Mouse (Mus musculus) CH12.LX (cell line): ENCODE results near the gene Nat14. TPM values are rescaled to one million over a fixed set of nuclear protein-coding genes. Genes with fewer than 3 reads are reported as not detected.

ENCODE experiments used
- DNase-seq: peaks from one replicate; pipeline ENCODE4 v3.0.0-alpha.2; 2013; ENCODE audit errors: extremely low read depth
- H3K27ac ChIP-seq: 2 replicates; pipeline ENCODE4 v1.5.1; 2012; ENCODE audit warnings: low read depth, mild to moderate bottlenecking, control low read depth, moderate library complexity; ENCODE audit not compliant: insufficient read depth
- H3K27me3 ChIP-seq: replicated peaks from 2 replicates; pipeline ENCODE3; 2012; ENCODE audit warnings: inconsistent platforms
- H3K36me3 ChIP-seq, 2 experiments: replicated peaks in 1 of 2; 2 replicates each; pipeline versions ENCODE3 to v1.6.1; 2012; ENCODE audit warnings: inconsistent platforms in 1 of 2, low read length in 1 of 2, mild to moderate bottlenecking in 1 of 2, mixed read lengths in 1 of 2, moderate library complexity in 1 of 2; ENCODE audit not compliant: control insufficient read depth in 1 of 2, insufficient read depth in 1 of 2
- H3K4me1 ChIP-seq, 2 experiments: 2 replicates each; pipeline ENCODE4 v1.6.1; 2012; ENCODE audit warnings: inconsistent platforms in 1 of 2, moderate library complexity in 1 of 2; ENCODE audit not compliant: insufficient read depth in 2 of 2, control insufficient read depth in 1 of 2
- H3K4me2 ChIP-seq: 2 replicates; pipeline ENCODE4 v1.6.1; 2012; ENCODE audit warnings: low read depth, mild to moderate bottlenecking, control low read depth; ENCODE audit not compliant: poor library complexity, insufficient read depth, severe bottlenecking
- H3K4me3 ChIP-seq, 3 experiments: fragments of 150-350 bp in 1 of 3; sonication (generic) in 1 of 3; replicated peaks in 1 of 3; 2 replicates each; pipeline versions ENCODE3 to v1.5.1; 2011 to 2012; ENCODE audit warnings: low read depth in 2 of 3, low read length in 2 of 3, mild to moderate bottlenecking in 2 of 3, moderate library complexity in 2 of 3, control low read depth in 1 of 3, improper control_type of control experiment in 1 of 3, inconsistent platforms in 1 of 3, mixed read lengths in 1 of 3; ENCODE audit not compliant: poor library complexity in 1 of 3
- H3K79me2 ChIP-seq: replicated peaks from 2 replicates; pipeline ENCODE4 v1.6.1; 2012; ENCODE audit warnings: mild to moderate bottlenecking, moderate library complexity; ENCODE audit not compliant: control insufficient read depth, poor library complexity, insufficient read depth, severe bottlenecking; ENCODE audit errors: extremely low read depth
- H3K9ac ChIP-seq: 2 replicates; pipeline ENCODE4 v1.6.1; 2012; ENCODE audit warnings: low read depth, mild to moderate bottlenecking, control low read depth, moderate library complexity; ENCODE audit not compliant: insufficient read depth
- H3K9me3 ChIP-seq: replicated peaks from 2 replicates; pipeline ENCODE3; 2012; ENCODE audit warnings: low read length, inconsistent platforms, mixed read lengths
- BHLHE40 ChIP-seq: IDR thresholded peaks from 2 replicates; pipeline ENCODE4 v1.6.1; 2011; ENCODE audit warnings: mild to moderate bottlenecking, low read depth, low read length, improper control_type of control experiment
- CHD1 ChIP-seq: IDR thresholded peaks from 2 replicates; pipeline ENCODE4 v1.6.1; 2012; ENCODE audit warnings: low read depth, low read length, improper control_type of control experiment, inconsistent platforms
- CTCF ChIP-seq, 2 experiments: IDR thresholded peaks in 1 of 2; conservative IDR thresholded peaks in 1 of 2; 2 replicates each; pipeline ENCODE4 v1.5.1; 2011 to 2012; ENCODE audit warnings: low read depth in 2 of 2, low read length in 2 of 2, improper control_type of control experiment in 1 of 2, inconsistent platforms in 1 of 2, mild to moderate bottlenecking in 1 of 2, moderate library complexity in 1 of 2
- E2F4 ChIP-seq: IDR thresholded peaks from 2 replicates; pipeline ENCODE4 v1.6.1; 2011; ENCODE audit warnings: low read depth, low read length, improper control_type of control experiment; ENCODE audit not compliant: insufficient replicate concordance
- ELF1 ChIP-seq: IDR thresholded peaks from 2 replicates; pipeline ENCODE4 v1.6.1; 2014; ENCODE audit warnings: low read depth, mild to moderate bottlenecking, inconsistent platforms, low read length, improper control_type of control experiment
- EP300 ChIP-seq: IDR thresholded peaks from 2 replicates; pipeline ENCODE4 v1.6.1; 2011; ENCODE audit warnings: low read length, improper control_type of control experiment
- ETS1 ChIP-seq: conservative IDR thresholded peaks from 2 replicates; pipeline ENCODE4 v1.6.1; 2012; ENCODE audit warnings: low read depth, mild to moderate bottlenecking, inconsistent platforms, low read length, improper control_type of control experiment, moderate library complexity
- GABPA ChIP-seq: IDR thresholded peaks from 2 replicates; pipeline ENCODE4 v1.6.1; 2012; ENCODE audit warnings: low read depth, low read length, improper control_type of control experiment, inconsistent platforms; ENCODE audit not compliant: insufficient replicate concordance
- HCFC1 ChIP-seq: IDR thresholded peaks from 2 replicates; pipeline ENCODE4 v1.6.1; 2012; ENCODE audit warnings: low read depth, mild to moderate bottlenecking, inconsistent platforms, low read length, improper control_type of control experiment
- IRF4 ChIP-seq: IDR thresholded peaks from 2 replicates; pipeline ENCODE4 v1.6.1; 2014; ENCODE audit warnings: low read depth, mild to moderate bottlenecking, inconsistent platforms, low read length, improper control_type of control experiment
- JUN ChIP-seq: IDR thresholded peaks from 2 replicates; pipeline ENCODE4 v1.6.1; 2011; ENCODE audit warnings: low read depth, mild to moderate bottlenecking, low read length, improper control_type of control experiment, moderate library complexity; ENCODE audit not compliant: insufficient read depth
- JUND ChIP-seq: conservative IDR thresholded peaks from 2 replicates; pipeline ENCODE4 v1.6.1; 2011; ENCODE audit warnings: low read depth, low read length, improper control_type of control experiment
- MAX ChIP-seq: IDR thresholded peaks from 2 replicates; pipeline ENCODE4 v1.6.1; 2011; ENCODE audit warnings: low read length, improper control_type of control experiment
- MEF2A ChIP-seq: IDR thresholded peaks from 2 replicates; pipeline ENCODE4 v1.6.1; 2014; ENCODE audit warnings: low read depth, mild to moderate bottlenecking, inconsistent platforms, low read length, improper control_type of control experiment, borderline replicate concordance
- MXI1 ChIP-seq: IDR thresholded peaks from 2 replicates; pipeline ENCODE4 v1.6.1; 2011; ENCODE audit warnings: mild to moderate bottlenecking, low read depth, low read length, improper control_type of control experiment
- MYC ChIP-seq: IDR thresholded peaks from 2 replicates; pipeline ENCODE4 v1.6.1; 2011; ENCODE audit warnings: low read depth, mild to moderate bottlenecking, improper control_type of control experiment, low read length
- NELFE ChIP-seq: IDR thresholded peaks from 2 replicates; pipeline ENCODE4 v1.6.1; 2011; ENCODE audit warnings: low read depth, low read length, improper control_type of control experiment
- NRF1 ChIP-seq: IDR thresholded peaks from 2 replicates; pipeline ENCODE4 v1.6.1; 2014; ENCODE audit warnings: low read depth, mild to moderate bottlenecking, inconsistent platforms, low read length, improper control_type of control experiment, moderate library complexity
- PAX5 ChIP-seq: IDR thresholded peaks from 2 replicates; pipeline ENCODE4 v1.6.1; 2012; ENCODE audit warnings: low read length, inconsistent platforms, mixed read lengths
- POLR2A ChIP-seq: IDR thresholded peaks from 2 replicates; pipeline ENCODE4 v1.6.1; 2011; ENCODE audit warnings: low read depth, mild to moderate bottlenecking, improper control_type of control experiment, low read length
- POLR2AphosphoS2 ChIP-seq: IDR thresholded peaks from 2 replicates; pipeline ENCODE4 v1.6.1; 2011; ENCODE audit warnings: low read depth, low read length, improper control_type of control experiment
- RAD21 ChIP-seq: IDR thresholded peaks from 2 replicates; pipeline ENCODE4 v1.6.1; 2011; ENCODE audit warnings: low read depth, mild to moderate bottlenecking, low read length, improper control_type of control experiment, moderate library complexity
- RCOR1 ChIP-seq: conservative IDR thresholded peaks from 2 replicates; pipeline ENCODE4 v1.6.1; 2012; ENCODE audit warnings: low read depth, mild to moderate bottlenecking, inconsistent platforms, low read length, improper control_type of control experiment
- SIN3A ChIP-seq: IDR thresholded peaks from 2 replicates; pipeline ENCODE4 v1.6.1; 2012; ENCODE audit warnings: low read length, improper control_type of control experiment, inconsistent platforms
- SMC3 ChIP-seq: IDR thresholded peaks from 2 replicates; pipeline ENCODE4 v1.6.1; 2011; ENCODE audit warnings: low read depth, low read length, improper control_type of control experiment
- TBP ChIP-seq: conservative IDR thresholded peaks from 2 replicates; pipeline ENCODE4 v1.6.1; 2011; ENCODE audit warnings: low read depth, low read length, improper control_type of control experiment
- TCF12 ChIP-seq: IDR thresholded peaks from 2 replicates; pipeline ENCODE4 v1.6.1; 2014; ENCODE audit warnings: low read depth, mild to moderate bottlenecking, inconsistent platforms, low read length, improper control_type of control experiment
- UBTF ChIP-seq: IDR thresholded peaks from 2 replicates; pipeline ENCODE4 v1.6.1; 2012; ENCODE audit warnings: low read depth, mild to moderate bottlenecking, inconsistent platforms, low read length, improper control_type of control experiment, moderate library complexity
- USF1 ChIP-seq: IDR thresholded peaks from 2 replicates; pipeline ENCODE4 v1.6.1; 2014; ENCODE audit warnings: low read depth, mild to moderate bottlenecking, inconsistent platforms, low read length, improper control_type of control experiment
- ZC3H11A ChIP-seq: IDR thresholded peaks from 2 replicates; pipeline ENCODE4 v1.6.1; 2012; ENCODE audit warnings: low read depth, mild to moderate bottlenecking, inconsistent platforms, low read length, improper control_type of control experiment
- ZKSCAN1 ChIP-seq: IDR thresholded peaks from 2 replicates; pipeline ENCODE4 v1.6.1; 2012; ENCODE audit warnings: low read depth, inconsistent platforms, low read length, improper control_type of control experiment, borderline replicate concordance
- ZMIZ1 ChIP-seq: IDR thresholded peaks from 2 replicates; pipeline ENCODE4 v1.6.1; 2012; ENCODE audit warnings: low read depth, mild to moderate bottlenecking, inconsistent platforms, low read length, improper control_type of control experiment
- ZNF384 ChIP-seq: IDR thresholded peaks from 2 replicates; pipeline ENCODE4 v1.6.1; 2012; ENCODE audit warnings: low read depth, low read length, improper control_type of control experiment, inconsistent platforms
- dilution Hi-C: fragments of 300-500 bp; cut with MboI; formaldehyde crosslinking; loops from 2 replicates; pipeline ENCODE4 v1.14.3; 2020; ENCODE audit warnings: low sequenced_read_pairs; ENCODE audit not compliant: extremely low pct_unique_long_range_greater_than_20kb, extremely low pct_ligation_motif_present
- in situ Hi-C: fragments of 300-500 bp; cut with MboI; formaldehyde crosslinking; loops from 3 replicates; pipeline ENCODE4 v1.14.3; 2019; ENCODE audit warnings: low sequenced_read_pairs, low pct_ligation_motif_present, low pct_unique_long_range_greater_than_20kb, mixed read lengths
- polyA plus RNA-seq: library from polyadenylated mRNA; unstranded; fragments of >175 nt; gene quantifications from 2 replicates; pipeline ENCODE4 v1.2.1, GENCODE M21; 2012; ENCODE audit warnings: low read depth; ENCODE audit not compliant: insufficient read length
- total RNA-seq, 2 experiments: library from RNA; depleted of rRNA; stranded (reverse); fragments of 300-350 nt in 1 of 2; fragments of >200 nt in 1 of 2; gene quantifications; 2 replicates each; pipeline ENCODE4 v1.2.3; 2012 to 2014

The Nat14 gene
- total and polyA plus RNA-seq, 3 experiments, result 0.27 to 1.3 (median 0.97) TPM

DNA sequence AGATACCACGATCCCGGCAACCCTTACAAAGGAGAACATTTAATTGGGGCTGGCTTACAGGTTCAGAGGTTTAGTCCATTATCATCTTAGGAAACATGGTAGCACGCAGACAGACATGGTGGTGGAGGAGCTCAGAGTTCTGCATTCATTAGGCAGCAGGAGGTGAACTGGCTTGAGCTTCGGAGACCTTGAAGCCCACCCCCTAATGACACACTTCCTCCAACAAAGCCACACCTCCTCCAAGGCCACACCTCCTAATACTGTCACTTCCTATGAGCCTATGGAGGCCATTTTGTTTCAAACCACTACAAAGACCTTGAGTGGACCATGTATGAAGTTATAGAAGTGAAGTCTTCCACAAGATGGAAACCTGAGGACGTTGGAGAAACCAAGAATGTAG, 9.6 kb upstream of the Nat14 start:
- no peak overlapping the region for H3K4me2 ChIP-seq
- dilution Hi-C loops, result no loop called here
- in situ Hi-C loops, result no loop called here

GRCm38 (mm10) chr7:4915007-4915665, 6.7 kb upstream of the Nat14 start, which contains the start of gene Zfp628:
Gene Zfp628, plus strand, starts transcription at chr7:4915217.
- Histone ChIP-seq H3K27ac (peak within 1 kb of the TSS; percentile 47), H3K4me1 (peaks cover 11 to 19% of the 10 kb centered on the region in 2 experiments), H3K9ac (peak within 1 kb of the TSS; percentile 96), H3K27me3 (no peaks in the 10 kb centered on the region), H3K79me2 (no peaks in the 10 kb centered on the region), H3K4me2 (peak within 1 kb of the TSS; percentile 72), H3K4me3 (peak within 1 kb of the TSS; percentile 76 to 86 (median 84)), H3K9me3 (no peaks in the 10 kb centered on the region), H3K36me3 (peaks cover 26 to 33% of the 10 kb centered on the region in 2 experiments)
- peak; percentile 92 for DNase-seq
- in situ Hi-C loops, result no loop called here
- dilution Hi-C loops, result no loop called here
- TF ChIP-seq JUND (no peak), SIN3A (peak; percentile 48; the same call in 1 of the 2 replicates), ZKSCAN1 (no peak), HCFC1 (peak; percentile 78), MYC (no peak; the same call in 1 of the 2 replicates), USF1 (no peak), UBTF (no peak), BHLHE40 (no peak; the same call in 1 of the 2 replicates), TCF12 (peak; percentile 49), NELFE (peak; percentile 89), IRF4 (no peak), CHD1 (no peak), ZNF384 (no peak), POLR2A (peak; percentile 86), RCOR1 (no peak), MAX (0 out of 2 replicates have a peak, but pooled peaks have one; percentile 16), POLR2AphosphoS2 (no peak; the same call in 1 of the 2 replicates), ELF1 (peak; percentile 91), CTCF (conservative IDR thresholded peaks at IDR 0.05 in 1 of 2, IDR thresholded peaks at IDR 0.05 in 1 of 2; ENCODE audit: low read depth in 2 of 2, low read length in 2 of 2) (no peak), NRF1 (peak; percentile 50; the same call in 1 of the 2 replicates), TBP (peak; percentile 56; the same call in 1 of the 2 replicates), EP300 (no peak), E2F4 (no peak), SMC3 (no peak), MXI1 (peak; percentile 25), RAD21 (no peak), ZC3H11A (no peak)

More for the DNA sequence above, 9.6 kb upstream of the Nat14 start:
- peaks cover 0 to 4% of the 10 kb centered on the region in 2 experiments for H3K36me3 ChIP-seq
- no peak overlapping the region for H3K4me3 ChIP-seq
- no peaks in the 10 kb centered on the region for H3K27me3 ChIP-seq
- no peak for TF ChIP-seq POLR2AphosphoS2
- TF ChIP-seq MYC, result no peak
- no peak for TF ChIP-seq JUND
- TF ChIP-seq PAX5, result no peak
- no peak for TF ChIP-seq MEF2A
- no peak for TF ChIP-seq GABPA
- TF ChIP-seq E2F4, result no peak
- no peak for TF ChIP-seq SMC3
- TF ChIP-seq ZMIZ1, result no peak
- no peak for TF ChIP-seq JUN
- no peak for TF ChIP-seq ETS1
- TF ChIP-seq RCOR1, result no peak
- no peak for TF ChIP-seq USF1
- no peak for TF ChIP-seq HCFC1
- TF ChIP-seq UBTF, result no peak
- no peak for TF ChIP-seq TCF12
- TF ChIP-seq, all 38 proteins: peak for 0
- no peaks in the 10 kb centered on the region for H3K9me3 ChIP-seq
- H3K4me1 ChIP-seq, result peaks cover 11 to 19% of the 10 kb centered on the region in 2 experiments
- no peak overlapping the region for H3K27ac ChIP-seq
- DNase-seq, result peak; percentile 38
- H3K9ac ChIP-seq, result no peak overlapping the region
- no peaks in the 10 kb centered on the region for H3K79me2 ChIP-seq
